Mouse (Mus musculus) lung, postnatal 25 days (tissue): ENCODE measurements at regions not wholly inside any gene's neighbourhood (a gene's known extent, or its start where the extent isn't known, plus 50 kb on each side); places are given as distances from the start of the nearest gene placed in this dataset.
"Not testable (repeated sequence)": the region's sequence is repeated elsewhere in the genome, so short reads cannot be mapped to it uniquely, and the experiment has no call there.

Source experiments
- DNase-seq: peaks from one replicate; pipeline ENCODE4 v3.0.0; 2022; ENCODE audit warnings: low spot score

DNA sequence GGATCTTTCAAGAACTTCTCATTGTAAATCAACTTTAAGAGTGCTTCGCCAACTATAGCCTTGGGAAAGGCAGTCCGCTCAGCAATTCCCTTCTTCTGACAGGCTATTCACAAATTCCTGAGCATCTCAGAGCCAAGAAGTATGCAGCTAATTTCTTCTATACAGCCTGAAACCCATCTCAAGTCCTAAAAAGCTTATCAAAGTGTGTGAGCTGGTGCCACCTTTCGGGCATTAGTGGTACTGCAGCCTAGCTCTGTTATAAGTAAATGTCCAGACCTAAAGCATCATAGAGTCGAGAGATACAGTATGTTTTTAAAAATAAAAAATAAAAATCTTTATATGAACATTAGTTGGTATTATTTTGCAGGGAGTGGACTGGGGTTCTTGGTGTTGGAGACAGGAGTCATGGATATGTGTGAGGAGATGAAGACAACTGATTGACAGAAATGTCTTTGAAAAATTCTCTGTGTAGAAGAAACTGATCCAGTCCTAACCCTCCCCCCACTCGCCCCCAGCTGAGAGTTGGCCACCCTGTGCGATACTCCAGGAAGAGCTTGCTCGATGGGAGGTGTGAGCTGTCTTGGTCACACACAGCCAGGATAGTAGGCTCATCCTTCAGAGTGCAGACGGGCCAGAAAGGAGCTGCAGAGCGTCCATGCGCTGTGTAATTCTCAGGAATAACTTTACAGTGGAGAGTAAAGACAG is 56.4 kb downstream of the Bod1 start:
- peak; percentile 42 for DNase-seq

DNA sequence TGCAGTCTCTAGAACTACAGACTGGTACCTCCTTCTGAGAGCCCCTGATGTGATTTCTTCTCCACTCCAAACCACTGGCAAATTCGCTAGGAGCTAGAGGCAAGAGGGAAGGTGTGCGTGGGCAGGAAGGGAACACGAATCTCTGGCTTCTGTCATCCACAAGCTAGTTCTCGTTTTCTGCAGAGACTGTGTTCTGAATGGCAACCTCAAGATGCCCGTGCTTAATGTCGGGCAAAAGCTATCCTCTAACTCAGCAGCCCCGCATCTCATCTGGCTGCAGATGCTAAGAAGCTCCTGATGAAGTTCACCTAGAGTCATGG is 57.3 kb downstream of the Bod1 start:
- DNase-seq = no peak

DNA sequence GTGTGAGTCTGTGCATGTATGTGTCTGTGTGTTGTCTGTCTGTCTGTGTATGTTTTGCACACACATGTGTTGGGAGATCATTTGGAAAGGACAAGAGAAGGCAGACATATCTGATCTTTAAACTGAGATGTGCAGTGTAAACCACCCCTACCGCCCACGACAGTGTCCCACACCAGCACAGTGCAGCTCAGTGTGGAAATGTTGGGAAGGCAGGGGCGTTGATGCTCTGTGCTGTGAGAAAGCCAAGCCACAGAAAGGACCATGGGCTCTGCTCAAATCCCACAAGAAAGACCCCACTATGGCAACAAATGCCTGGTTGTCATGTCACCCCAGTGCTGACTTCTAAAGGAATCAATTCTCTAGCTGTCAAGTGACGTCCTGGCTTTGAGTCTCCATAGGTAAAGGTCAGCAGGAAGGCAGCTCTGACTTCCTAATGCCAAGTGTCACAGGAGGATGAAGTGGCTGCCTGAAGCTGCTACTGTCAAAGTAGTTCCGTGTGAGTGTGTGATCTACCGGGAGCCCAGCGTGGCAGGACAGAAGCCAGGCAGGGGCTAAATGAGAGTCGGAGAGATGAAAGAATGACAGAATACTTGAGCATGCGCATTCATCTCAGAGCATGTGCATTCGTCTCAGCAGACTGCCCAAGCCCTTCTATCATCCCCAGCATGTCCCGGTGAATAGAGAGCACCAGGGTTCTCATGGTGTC is 57.8 kb downstream of the Bod1 start:
- DNase-seq = no peak

DNA sequence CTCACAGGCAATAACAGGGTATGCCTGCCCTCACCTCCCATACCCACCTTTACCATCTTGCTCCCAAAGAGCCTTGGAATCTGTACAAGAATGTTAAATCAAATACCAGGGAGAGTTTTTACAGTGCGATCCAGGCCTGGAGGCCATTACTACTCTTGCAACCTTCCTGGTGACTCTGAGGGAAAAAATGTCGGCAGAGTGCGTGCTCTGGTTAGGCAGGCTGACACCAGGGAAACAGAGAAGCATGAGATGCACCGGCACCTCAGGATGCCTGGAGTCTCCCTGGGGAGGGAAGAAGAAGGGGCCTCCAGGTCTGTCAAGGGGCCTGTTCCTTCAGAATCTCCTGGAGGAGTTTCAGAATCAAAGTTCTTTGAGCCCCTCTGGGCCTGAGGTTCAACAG is 63.2 kb downstream of the Bod1 start:
- DNase-seq = no peak

DNA sequence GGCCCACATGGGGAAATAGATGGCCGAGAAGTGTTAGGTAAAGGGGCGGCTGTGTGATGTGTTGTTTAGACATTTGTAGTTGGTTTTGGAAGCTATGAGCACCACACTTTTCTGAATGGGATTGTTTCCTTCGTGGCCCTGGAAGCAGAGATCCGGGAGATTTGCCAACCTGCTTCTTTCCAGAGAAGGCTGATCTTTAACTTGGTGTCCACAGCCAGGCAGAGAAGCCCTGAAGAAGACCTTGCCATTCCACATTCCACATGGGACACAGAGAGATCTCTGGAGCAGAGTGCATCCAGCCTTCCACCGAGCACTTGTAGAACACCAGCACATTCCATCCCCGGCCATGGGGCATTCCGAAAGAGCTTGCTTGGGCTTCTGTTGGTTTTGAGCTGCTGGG is 70.2 kb downstream of the Bod1 start:
- peak; percentile 25 for DNase-seq

DNA sequence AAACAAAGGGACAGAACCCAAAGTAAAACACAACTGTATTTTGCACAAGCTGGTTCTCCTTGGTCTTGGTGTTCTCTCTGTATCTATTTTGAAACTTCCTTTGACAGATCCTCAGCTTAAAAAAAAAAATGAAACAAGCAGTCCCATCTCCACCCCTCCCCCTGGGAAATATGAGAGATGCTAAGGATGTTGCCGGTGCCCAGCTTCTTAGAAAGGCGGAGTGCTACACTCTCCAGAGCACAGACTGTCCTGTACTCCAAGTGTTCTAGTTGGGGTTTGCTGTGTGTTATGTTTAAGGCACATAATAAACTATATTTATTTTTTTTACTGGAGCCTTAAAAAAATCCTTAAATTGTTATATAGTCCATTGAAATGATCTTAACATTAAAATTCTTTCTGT is 78.1 kb downstream of the Bod1 start:
- DNase-seq = no peak

DNA sequence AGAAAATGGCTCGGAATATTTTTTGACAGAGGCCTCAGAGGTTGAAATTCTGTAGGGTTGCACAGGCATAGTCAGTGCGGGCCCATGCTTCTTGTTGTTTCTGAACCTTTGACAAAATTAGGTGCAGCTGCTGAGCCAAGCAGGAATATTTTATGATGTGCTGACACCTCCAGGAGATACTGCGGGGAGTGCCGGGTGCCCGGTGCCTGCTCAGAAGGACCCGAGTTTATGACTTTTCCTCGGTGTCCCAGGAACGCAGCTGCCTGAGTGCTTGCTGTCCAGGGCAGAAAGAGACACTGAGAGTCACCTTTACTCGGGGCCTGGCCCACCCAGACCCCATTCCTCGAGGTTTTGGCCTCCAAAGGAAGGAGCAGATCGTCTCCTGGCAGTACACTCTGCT is 79.6 kb downstream of the Bod1 start:
- no peak for DNase-seq

DNA sequence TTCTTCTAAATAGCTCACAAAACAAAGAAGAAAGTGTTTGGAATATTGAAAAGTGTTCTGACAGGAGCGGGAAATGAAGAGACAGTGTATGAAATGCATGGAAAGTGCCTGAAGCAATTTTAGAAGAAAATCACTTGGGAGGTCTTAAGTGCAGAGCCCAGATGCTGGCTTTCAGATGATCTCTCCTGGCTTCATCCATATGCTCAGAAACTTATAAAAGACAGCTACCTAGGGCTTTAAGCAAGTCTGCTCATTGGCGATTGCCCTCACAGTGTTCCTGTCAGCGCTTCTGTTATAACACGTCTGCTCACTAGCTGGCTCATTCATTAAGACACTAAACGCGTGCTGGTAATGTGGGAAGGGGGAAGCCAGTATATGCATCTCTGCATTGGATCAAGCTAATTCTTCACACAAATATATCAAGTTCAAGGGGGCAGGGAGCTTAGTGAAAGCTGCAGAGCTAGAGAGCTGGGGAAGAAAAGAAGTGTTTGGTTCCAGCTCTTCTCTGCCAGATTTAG is 80.6 kb downstream of the Bod1 start:
- DNase-seq = no peak

DNA sequence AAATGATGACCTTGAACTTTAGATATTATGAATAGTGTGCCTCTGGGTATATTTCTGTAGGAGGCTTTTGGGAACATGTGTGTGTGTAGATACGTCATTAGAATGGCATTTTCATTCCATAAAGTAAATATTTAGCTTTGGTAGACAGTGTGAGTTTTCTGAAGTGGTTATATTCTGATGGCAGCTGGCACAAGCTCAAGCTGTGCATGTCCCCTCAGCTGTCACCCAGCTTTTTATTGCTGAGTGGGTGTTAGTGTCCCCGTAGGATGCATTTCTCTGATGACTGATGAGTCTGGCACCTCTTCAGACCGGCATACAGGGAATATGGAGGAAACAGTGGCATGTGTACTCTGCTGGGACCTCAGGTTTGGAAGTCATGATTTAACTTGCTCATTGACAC is 96.7 kb downstream of the Bod1 start:
- no peak for DNase-seq

DNA sequence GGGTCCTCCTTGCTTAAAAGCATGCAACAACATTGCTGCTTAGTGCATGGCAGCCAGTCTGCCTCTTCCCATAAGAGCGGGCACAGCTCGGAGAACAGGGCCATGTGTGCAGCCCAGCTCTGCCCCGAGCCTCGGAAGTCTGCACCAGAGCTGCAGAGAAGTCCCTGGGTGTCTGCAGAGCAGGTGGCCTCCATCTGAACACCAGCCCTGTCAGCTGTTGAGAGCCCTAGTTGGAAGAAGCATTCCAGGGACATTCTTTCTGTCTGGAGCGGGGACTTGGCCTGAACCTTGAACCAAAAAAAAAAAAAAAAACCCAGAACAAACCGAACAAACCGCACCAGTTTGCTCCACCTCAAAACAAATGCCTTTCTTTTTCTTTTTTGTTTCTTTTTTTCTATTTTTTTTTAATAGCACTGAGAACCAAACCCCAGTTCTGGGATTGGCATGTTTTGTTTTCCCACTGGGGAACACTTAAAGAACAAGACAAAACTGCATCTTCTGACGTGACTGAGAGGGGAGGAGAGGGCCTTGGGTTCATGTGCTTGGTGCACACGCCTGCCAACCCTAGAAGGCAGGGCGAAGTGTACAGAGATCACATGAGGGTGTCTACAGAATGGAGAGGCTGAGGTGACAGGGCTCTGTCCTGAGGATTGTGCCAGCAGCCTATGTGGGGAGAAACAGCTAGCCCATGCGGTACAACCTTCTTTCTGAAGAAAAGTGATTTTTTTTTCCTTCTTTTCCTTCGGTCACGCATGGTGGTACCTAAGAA is 106.8 kb downstream of the Bod1 start:
- peak; percentile 42 for DNase-seq

DNA sequence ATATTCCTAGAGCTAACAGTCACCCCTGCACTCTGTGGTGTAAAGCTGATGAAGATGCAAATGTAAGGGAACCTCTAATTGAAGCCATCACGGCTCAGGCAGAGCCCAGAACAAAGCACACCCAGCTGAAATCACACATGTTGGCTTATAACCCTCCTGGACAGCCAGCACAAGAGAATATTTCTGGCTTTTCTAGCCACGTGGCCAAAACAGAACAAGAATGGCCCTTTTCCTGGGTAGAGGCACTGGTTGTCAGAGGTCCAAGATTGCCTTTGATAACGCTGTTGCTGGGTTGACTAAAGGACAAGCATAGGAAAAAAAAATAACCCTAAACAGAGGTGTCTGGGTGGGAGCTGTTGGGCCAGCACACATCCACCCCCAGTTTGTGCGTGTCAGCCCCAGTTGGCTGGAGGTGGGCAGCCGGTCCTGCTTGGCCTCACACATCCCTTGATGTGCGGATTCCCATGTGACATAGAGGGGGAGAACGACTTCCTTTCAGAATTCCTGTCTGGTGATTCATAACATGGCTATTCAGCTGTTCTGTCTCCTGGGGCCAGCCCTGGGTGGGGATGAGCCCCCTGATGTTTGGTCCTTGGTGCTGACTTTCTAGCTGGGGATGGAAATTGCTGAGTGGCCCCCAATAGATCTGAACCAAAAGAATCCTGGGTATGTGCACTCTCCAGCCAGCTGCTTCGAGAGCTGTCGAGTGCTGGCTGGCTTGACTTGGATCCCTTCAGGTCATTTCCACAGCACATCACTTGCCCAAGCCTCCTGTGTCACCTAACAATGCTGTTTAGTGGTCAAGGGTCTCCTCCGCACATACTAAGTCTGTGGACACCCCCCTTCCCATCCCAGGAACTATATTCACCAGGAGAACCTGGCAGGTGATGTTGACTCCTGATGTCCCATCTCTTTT is 107.6 kb downstream of the Bod1 start:
- DNase-seq = peak; percentile 37

DNA sequence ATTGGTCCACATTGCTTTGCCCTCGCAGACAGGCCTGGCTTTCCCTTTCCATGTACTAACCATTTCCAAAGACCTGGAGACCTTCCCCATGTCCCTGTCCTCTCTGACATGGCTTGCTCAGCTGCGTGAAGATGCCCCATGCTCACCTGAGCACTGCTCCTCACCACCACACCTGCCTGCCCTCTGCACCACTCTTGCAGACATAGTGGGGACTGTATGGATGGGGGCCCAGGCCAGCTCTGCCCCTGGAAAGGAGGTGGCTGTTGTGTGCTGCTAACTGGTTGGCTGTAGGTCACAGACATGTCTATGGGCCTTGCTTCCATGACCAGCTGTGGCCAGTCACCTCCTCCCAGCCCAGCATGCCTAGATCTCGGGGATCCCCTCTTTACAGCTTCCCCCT is 108.7 kb downstream of the Bod1 start:
- DNase-seq = no peak

DNA sequence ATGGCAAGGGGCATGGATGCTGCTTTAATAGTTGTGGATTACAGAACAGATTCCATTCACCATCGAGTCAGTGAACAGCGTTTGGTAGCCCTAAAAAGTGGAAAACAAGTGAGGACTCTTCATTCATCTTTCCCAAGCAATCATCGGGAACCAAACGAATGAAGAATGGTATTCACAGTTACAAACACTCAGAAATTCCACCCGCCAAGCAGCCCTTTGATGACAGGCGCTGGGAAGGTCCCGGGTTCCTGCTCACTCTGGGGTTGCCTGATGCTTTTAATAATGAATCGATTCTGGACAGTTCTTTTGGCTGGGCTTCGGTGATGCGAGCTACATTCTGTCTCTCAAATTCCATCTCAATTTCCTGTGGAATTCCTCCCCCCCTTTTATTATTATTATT is 110.9 kb downstream of the Bod1 start:
- no peak for DNase-seq

DNA sequence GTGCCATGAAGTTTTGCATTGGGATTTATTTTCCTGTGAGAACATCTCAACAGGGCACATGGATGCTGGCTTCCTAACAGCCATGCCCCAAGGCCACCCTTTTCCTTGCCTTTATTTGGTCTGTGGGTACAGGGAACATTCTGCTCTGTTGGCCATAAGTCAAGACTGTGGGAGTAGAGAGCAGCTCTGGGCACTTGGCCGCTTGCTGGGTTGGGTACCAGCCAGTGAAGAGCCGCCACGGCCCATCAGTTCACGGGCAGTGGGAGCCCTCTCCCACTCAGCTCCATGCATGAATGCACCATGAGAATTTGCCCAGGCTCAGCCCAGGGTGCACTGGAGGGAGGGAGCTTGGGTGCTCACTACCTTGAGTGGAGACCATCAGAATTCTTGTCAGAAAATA is 116.6 kb downstream of the Bod1 start:
- no peak for DNase-seq

DNA sequence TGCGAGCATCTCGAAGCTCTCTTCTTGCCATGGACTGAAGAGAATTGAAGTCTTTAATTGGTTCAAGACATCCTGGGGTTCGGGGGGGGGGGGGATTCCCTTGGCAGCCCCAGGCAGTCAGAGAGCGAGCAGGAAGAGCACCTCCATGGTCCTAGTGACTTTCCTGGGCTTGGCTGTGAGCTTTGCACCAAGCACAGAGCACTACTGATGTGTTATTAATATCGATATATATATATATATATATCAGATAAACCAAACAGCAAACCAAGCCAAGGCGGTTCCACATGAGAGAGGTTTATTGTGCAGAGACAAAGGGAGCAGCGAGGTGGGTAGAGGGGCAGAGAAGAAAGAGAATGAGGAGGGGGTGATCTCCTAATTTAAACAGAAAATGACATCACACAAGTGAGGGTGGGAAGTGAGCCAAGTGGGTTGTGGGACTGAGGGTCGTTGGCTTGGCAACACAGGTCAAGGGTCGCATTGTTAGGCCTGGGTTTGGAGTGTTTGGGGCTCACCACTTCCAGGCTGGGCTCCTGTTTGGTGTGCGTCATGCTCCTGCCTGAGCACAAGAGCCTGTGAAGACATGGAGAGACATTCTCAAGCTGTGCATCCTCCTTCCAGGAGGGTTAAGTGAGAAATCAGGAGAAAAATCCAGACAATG is 119.9 kb downstream of the Bod1 start:
- no peak for DNase-seq

DNA sequence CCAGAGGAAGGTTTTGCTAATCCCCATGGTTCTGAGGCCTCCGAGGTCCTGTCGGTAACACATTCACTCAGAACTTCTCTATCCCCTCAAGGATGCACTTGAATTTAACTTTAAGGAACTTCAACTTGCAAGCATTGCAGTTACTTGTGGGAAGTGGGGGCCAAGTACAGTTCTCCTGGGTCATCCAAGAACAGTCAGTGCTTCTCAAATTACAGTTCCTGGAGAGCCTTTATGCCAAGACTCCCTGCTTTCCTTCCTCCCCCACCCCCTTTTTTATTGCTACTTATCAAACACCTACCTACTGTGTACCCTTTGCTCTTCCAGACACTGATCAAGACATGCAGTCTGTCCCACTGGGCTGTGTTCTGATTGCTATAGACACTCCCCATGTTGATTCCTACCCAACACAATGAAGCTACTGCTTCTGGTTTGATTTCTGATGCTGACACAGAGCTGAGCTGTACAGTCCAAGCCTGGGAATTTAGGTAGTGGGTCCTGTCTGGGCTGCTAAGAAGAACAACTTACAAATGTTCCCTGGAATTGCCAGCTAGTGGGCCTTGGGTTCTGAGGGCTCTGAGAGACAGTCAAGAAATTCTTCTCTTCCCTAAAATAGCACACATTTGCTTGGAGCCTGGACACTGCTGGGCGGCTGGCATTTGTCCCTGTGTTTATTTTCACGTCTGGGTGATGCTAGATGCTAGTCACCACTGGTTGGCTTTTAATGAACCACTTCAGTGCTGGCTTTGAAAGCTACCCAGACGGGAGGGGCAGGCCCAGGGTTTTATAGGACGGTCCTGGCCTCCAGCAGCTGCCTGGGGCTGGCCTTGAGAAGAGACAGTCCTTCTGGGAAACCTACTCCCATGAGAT is 120.7 kb downstream of the Bod1 start:
- DNase-seq = peak; percentile 50

DNA sequence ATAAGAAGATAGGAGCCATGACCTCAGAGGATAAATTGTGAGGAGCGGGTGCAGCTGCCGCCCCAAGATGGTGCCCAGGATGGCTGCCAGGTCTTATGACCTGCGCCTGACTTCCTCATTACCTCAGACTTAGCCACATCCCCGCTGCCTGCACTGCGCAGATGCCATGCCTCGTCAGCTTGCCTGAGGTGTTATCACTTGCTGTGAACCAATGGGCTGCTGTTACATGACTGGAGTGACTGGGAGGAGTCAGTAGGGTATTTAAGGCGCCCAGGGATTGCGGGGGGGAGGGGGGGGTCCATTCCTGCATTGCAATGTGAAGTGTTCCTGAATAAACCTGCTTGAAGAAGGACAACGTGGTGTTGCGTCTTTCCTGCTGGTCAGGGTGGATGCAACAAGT is 126.2 kb downstream of the Bod1 start:
- not testable (repeated sequence) for DNase-seq

DNA sequence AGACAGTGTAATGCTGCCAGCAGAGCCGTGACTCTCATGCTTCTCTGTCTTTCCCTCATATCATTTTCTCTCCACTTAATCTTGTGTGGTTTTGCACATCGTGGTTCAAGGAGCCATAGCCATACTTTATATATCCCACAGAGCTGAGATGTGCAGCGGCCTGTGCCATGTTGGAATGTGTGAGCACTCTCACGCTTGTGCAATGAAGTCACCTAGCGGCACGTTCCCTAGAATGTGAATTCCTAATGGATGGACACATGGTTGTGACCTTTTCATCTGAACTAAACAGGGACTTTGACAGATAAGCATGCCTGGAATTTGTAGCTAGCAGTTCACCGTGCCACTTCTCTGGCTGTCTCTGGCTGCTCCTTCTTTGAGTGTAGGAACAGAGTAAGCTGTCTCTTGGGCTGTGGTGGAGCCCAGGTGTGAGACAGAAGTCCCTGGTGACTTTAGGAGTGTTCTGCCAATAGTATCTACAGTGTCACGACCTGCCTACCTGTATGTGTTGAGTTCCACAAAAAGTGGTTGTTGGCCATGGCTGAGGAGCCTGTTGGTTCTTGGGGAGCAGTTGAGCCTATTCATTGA is 129.0 kb downstream of the Bod1 start:
- DNase-seq = no peak

DNA sequence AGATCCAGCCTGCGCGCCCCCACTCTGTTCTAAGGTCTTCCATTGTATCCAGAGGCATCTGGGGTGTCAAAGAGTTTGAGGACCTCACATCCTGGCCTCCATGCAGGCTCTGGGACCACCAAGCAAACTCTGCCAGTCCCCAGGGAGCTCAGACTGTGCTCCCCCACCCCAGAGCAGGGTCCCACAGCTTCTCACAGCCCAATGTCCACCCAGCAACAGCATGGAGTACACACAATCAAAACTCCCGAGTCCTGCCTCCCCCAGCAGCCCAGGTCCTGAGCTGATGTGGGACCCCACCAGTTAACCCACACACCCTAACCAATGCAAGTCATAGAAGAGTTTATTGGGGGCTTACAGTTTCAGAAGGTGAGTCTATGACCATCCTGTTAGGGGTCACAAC is 130.3 kb downstream of the Bod1 start:
- no peak for DNase-seq

DNA sequence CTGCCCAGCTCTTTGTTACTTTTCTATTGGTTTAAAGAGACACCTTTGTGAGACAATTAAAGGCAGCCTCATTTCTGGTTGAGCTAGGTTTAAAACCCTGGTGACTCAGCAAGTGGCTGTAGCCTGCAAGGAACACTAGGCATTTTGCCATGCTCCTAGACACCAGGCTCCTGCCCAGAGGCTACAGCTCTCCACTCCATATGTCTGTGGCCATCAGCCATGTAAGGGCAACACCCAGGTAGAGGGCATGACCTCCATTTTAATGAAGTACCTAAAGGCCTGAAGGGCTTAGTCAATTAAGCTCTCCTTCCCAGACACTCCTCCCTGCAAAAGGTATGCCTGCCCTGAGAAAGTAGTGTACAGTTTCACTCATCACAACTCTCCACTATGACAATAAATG is 130.9 kb downstream of the Bod1 start:
- no peak for DNase-seq
